Mouse (Mus musculus) liver, embryonic 13.5 days (tissue): ENCODE measurements around the gene Mynn. TPM values are rescaled to one million over a fixed set of nuclear protein-coding genes. Genes with fewer than 3 reads are reported as not detected.
A peak's percentile ranks its signal among the peaks of the same experiment; 100 is the strongest.

Experiments
- ATAC-seq: fragments of 200-750 bp; cut with Nextera tagmentation; 2 replicates; pipeline ENCODE4 v1.8.0; 2017; ENCODE audit warnings: low read depth, mild to moderate bottlenecking, moderate number of reproducible peaks, moderate library complexity
- DNase-seq: peaks from one replicate; pipeline ENCODE4 v3.0.0; 2022
- H3K27ac ChIP-seq: fragments of 300-500 bp; sonication (generic); 2 replicates; pipeline ENCODE4 v1.5.1; 2015; ENCODE audit warnings: moderate library complexity, mild to moderate bottlenecking, inconsistent platforms
- H3K27me3 ChIP-seq: fragments of 300-500 bp; sonication (generic); 2 replicates; pipeline ENCODE4 v1.6.1; 2015; ENCODE audit warnings: mild to moderate bottlenecking, inconsistent platforms
- H3K36me3 ChIP-seq: fragments of 300-500 bp; sonication (generic); 2 replicates; pipeline ENCODE4 v1.6.1; 2015; ENCODE audit warnings: mild to moderate bottlenecking, inconsistent platforms
- H3K4me1 ChIP-seq: fragments of 300-500 bp; sonication (generic); replicated peaks from 2 replicates; pipeline ENCODE4 v1.6.1; 2015; ENCODE audit warnings: inconsistent platforms
- H3K4me2 ChIP-seq: fragments of 300-500 bp; sonication (generic); 2 replicates; pipeline ENCODE4 v1.6.1; 2015; ENCODE audit warnings: inconsistent platforms, mild to moderate bottlenecking, moderate library complexity
- H3K4me3 ChIP-seq: fragments of 300-500 bp; sonication (generic); replicated peaks from 2 replicates; pipeline ENCODE4 v1.5.1; 2015; ENCODE audit warnings: mild to moderate bottlenecking, inconsistent platforms
- H3K9ac ChIP-seq: fragments of 300-500 bp; sonication (generic); 2 replicates; pipeline ENCODE4 v1.6.1; 2015; ENCODE audit warnings: mild to moderate bottlenecking, inconsistent platforms
- H3K9me3 ChIP-seq: fragments of 300-500 bp; sonication (generic); replicated peaks from 2 replicates; pipeline ENCODE4 v1.6.1; 2016; ENCODE audit warnings: inconsistent platforms
- WGBS: fragments of 180-500 bp; shearing (Covaris S2); methylation state at CpG from one replicate; pipeline ENCODE4 v1.1.7; 2015; ENCODE audit not compliant: insufficient replicate concordance; 5-methylcytosine and 5-hydroxymethylcytosine counted together
- polyA plus RNA-seq: library from polyadenylated mRNA; unstranded; fragments of >200 nt; fragmentation: Nextera tagmentation; extraction: Ambion mirVana; gene quantifications from 2 replicates; pipeline ENCODE4 v1.2.1, GENCODE M21; 2015

Gene Mynn
- polyA plus RNA-seq, 1 experiment from 2014 or later, result 13.8 TPM

DNA sequence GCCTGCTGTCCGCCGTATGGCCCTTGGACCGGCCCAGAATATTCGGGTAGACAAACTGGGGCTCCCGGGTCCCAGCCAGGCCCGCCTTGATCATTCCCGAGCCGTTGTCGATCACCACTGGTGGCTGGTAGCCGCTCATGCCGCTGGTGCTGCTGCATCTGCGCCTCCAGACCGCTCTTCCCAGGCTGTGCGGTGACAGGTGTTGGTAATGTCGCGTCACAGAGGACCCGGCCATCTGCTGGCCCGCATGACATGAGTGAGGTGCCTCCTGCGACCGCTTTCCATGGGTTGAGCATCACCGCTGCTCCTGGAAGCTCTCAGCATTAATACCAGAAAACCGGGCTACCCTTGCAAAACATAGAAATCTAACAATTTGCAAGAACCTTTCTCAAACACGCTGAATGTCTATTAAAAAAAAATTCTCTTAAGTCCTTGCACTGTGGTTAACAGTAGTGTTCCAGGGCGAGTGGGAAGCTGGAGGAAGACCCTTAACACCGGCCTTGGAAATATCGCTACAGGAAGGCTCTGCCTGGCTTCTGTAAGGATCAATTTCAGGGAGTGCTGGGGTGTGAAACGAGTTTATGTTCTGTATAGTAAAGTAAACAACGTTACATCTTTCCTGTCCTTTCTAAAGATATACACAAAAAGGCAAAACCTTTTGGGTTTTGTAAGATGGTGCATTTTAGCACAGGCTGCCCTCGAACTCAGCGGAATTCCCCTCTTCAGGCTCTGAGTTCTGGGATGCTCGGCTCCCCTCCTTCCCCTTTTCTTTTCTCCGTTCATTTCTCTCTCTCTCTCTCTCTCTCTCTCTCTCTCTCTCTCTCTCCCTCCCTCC is 1.9 kb upstream of the Mynn start, which contains the start of gene Actrt3:
Actrt3 (minus strand) TSS at position 229 of the 835 bp plus-strand sequence.
- H3K4me1 ChIP-seq, result peaks cover 41% of the 10 kb centered on the region
- peak within 1 kb of the TSS; percentile 83 for H3K4me3 ChIP-seq
- no peaks in the 10 kb centered on the region for H3K9me3 ChIP-seq
- 2% methylated on average over 32 of the region's 32 CpGs for WGBS
- H3K36me3 ChIP-seq, result peaks cover 9% of the 10 kb centered on the region
- H3K27ac ChIP-seq, result peak within 1 kb of the TSS; percentile 75
- ATAC-seq (no peak), DNase-seq (peak; percentile 26)
- peak within 1 kb of the TSS; percentile 91 for H3K4me2 ChIP-seq
- peak within 1 kb of the TSS; percentile 76 for H3K9ac ChIP-seq
- H3K27me3 ChIP-seq, result peaks cover 41% of the 10 kb centered on the region

DNA sequence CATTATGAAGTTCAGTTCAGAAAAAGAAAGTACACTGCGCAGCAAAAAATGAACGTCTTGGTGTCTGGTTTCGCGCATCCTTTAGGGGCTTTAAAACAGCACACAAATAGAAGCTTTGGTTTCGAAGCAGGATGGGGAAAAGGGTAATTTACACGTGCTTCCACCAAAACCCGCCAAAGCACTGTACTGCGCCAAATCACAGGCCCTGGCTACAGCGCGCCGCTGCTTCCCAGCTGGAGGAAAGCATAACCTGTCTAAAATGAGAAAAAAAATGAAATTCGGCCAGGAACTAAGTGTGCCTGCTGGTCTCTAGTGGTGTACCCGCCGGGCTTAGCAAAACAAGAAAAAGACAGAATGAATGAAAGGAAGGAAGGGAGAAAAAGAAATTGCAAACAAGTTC is 1.1 kb upstream of the Mynn start:
- no peak for DNase-seq
- Histone ChIP-seq H3K4me2 (peak overlapping the region; percentile 91), H3K36me3 (peaks cover 13% of the 10 kb centered on the region), H3K4me3 (peak overlapping the region; percentile 83), H3K27me3 (peaks cover 33% of the 10 kb centered on the region), H3K9ac (peak overlapping the region; percentile 76), H3K4me1 (peaks cover 33% of the 10 kb centered on the region), H3K9me3 (no peaks in the 10 kb centered on the region), H3K27ac (peak overlapping the region; percentile 75)
- under 1% methylated on average over 14 of the region's 14 CpGs for WGBS
- ATAC-seq, result no peak

DNA sequence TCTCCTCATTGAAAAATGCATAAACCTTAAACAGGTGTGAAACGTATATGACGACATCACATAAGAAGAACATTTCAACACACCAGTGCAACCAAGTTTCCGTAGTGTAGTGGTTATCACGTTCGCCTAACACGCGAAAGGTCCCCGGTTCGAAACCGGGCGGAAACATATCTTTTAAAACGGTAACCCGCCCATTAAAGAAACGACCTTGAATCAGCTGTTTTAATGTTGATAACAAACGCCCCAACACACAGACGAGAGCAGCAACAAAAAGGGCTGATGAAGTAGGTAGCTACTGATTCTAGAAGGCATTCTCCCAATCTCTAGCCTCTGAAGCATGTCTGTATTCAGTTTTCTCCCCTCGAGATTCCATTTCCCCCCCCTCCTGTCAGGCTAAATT is 690 bp upstream of the Mynn start:
- Histone ChIP-seq H3K27me3 (peaks cover 28% of the 10 kb centered on the region), H3K36me3 (peaks cover 18% of the 10 kb centered on the region), H3K4me3 (peak overlapping the region; percentile 83), H3K9ac (peak overlapping the region; percentile 62), H3K27ac (peak overlapping the region; percentile 98), H3K4me2 (peak overlapping the region; percentile 91), H3K9me3 (no peaks in the 10 kb centered on the region), H3K4me1 (peaks cover 29% of the 10 kb centered on the region)
- peak; percentile 84 for DNase-seq
- peak; percentile 47 for ATAC-seq
- WGBS, result under 1% methylated on average over 17 of the region's 17 CpGs

DNA sequence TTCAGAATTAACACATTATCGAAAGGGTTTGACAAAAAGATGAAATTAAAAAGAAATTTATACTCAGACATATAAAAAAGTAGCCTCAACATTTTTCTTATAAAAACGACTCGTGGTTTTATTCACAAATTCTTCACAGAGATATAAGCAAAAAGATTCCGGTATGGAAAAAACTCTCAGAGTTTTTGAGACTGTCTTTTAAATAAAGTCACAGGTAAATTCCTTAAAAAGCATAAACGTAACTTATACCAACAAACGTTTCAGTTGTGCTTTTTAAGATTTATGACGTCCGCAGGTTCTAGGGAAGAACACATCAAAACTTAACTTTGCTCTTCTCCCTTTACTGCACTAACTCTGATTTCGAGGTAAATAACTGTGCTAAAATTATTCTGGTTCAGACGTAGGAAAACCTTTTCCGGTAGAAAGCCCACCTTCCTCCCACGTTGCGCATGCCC is 228 bp upstream of the Mynn start:
- Histone ChIP-seq H3K4me1 (peaks cover 29% of the 10 kb centered on the region), H3K4me3 (peak overlapping the region; percentile 83), H3K36me3 (peaks cover 21% of the 10 kb centered on the region), H3K9ac (peak overlapping the region; percentile 88), H3K9me3 (no peaks in the 10 kb centered on the region), H3K4me2 (peak overlapping the region; percentile 91), H3K27me3 (peaks cover 24% of the 10 kb centered on the region), H3K27ac (peak overlapping the region; percentile 98)
- ATAC-seq (no peak), DNase-seq (no peak)
- WGBS, result under 1% methylated on average over 13 of the region's 13 CpGs

DNA sequence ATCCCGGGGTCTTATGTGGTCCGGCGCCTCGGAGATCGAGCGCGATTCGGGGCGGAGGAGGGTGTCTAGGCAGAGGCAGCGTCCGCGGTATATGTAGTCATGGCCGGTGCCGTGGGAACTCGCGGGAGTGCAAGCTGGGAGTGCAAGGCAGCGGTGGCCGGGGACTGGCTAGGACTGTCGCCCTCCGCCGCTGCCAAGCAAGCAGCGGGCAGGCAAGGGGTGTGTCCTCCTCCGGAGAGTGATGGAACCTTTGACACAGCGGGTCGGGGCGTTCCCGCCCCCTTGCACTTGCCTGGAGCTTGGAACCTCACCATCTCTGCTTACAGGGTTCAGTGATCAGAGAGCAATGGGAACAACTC is 854 bp downstream of the Mynn start:
- 0% methylated on average over 27 of the region's 27 CpGs for WGBS
- H3K4me3 ChIP-seq, result peak overlapping the region; percentile 83
- peak overlapping the region; percentile 79 for H3K4me2 ChIP-seq
- no peaks in the 10 kb centered on the region for H3K9me3 ChIP-seq
- peak; percentile 75 for ATAC-seq
- H3K4me1 ChIP-seq, result peaks cover 29% of the 10 kb centered on the region
- peak overlapping the region; percentile 88 for H3K9ac ChIP-seq
- peak; percentile 77 for DNase-seq
- H3K27me3 ChIP-seq, result peaks cover 18% of the 10 kb centered on the region
- H3K36me3 ChIP-seq, result peaks cover 29% of the 10 kb centered on the region
- H3K27ac ChIP-seq, result peak overlapping the region; percentile 98

DNA sequence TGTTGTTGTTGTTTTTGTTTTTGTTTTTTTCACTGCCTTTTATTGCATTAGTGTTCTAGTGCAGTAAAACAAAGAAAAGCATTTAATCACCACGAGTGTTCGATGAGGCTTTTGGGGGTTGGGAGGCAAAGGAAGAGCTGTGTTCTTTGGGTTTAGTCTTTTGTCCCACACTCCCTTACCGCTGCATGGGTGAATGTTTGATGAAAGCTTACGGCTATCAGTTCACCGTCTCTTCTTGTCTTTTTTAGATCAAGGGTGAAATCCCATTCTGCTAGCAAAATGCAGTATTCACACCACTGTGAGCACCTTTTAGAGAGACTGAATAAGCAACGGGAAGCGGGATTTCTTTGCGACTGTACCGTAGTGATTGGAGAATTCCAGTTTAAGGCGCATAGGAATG is 1.4 kb downstream of the Mynn start:
- Histone ChIP-seq H3K27me3 (peaks cover 13% of the 10 kb centered on the region), H3K9ac (peak overlapping the region; percentile 88), H3K9me3 (no peaks in the 10 kb centered on the region), H3K4me3 (peak overlapping the region; percentile 83), H3K27ac (peak overlapping the region; percentile 98), H3K4me1 (peaks cover 29% of the 10 kb centered on the region), H3K4me2 (peak overlapping the region; percentile 79), H3K36me3 (peaks cover 35% of the 10 kb centered on the region)
- ATAC-seq (no peak), DNase-seq (no peak)
- 49% methylated on average over 10 of the region's 10 CpGs for WGBS

DNA sequence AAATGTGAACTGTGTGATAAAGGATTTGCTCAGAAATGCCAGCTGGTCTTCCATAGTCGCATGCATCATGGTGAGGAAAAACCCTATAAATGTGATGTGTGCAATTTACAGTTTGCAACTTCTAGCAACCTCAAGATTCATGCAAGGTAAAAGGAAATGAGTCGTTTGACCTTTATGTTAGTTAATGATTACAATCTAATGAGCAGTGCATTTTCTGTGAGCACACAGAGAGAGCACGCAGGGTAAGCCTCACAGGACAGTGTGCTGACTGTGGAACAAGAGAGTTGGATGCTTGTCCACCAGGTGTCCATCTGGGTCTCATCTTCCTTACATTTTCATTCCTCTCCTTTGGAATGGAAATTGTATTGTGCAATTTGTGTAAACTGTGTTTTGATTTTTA is 7.1 kb downstream of the Mynn start:
- no peak overlapping the region for H3K4me2 ChIP-seq
- 75% methylated on average over 3 of the region's 3 CpGs for WGBS
- no peak overlapping the region for H3K4me3 ChIP-seq
- no peak for ATAC-seq
- H3K27me3 ChIP-seq, result no peaks in the 10 kb centered on the region
- peaks cover 78% of the 10 kb centered on the region for H3K36me3 ChIP-seq
- no peaks in the 10 kb centered on the region for H3K9me3 ChIP-seq
- DNase-seq, result no peak
- peaks cover 12% of the 10 kb centered on the region for H3K4me1 ChIP-seq
- no peak overlapping the region for H3K27ac ChIP-seq
- H3K9ac ChIP-seq, result no peak overlapping the region

DNA sequence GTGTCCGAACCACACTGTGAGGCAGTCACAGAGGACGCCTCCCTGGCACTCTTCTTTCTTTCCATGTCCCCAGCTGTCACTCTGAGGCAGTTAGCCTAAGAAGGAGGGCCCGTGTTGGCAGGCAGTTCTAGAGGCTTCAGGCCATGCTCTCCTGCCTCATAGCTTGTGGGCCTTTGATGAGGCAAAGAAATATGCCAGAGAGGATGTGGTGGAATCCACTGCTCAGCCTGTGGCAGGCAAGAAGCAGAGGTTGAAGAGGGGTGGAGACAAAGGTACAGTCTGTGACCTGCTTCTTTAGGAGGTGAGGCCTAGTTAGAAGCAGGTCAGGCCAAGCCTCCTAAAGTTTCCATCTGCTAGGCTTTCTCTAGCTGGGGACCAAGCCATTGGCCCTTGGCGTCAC is 9.1 kb downstream of the Mynn start:
- H3K4me1 ChIP-seq, result 0 out of 2 replicates have a peak, but pooled peaks cover 3% of the 10 kb centered on the region
- H3K27me3 ChIP-seq, result no peaks in the 10 kb centered on the region
- no peak overlapping the region for H3K9ac ChIP-seq
- no peak overlapping the region for H3K4me3 ChIP-seq
- H3K27ac ChIP-seq, result no peak overlapping the region
- ATAC-seq (no peak), DNase-seq (no peak)
- H3K9me3 ChIP-seq, result no peaks in the 10 kb centered on the region
- H3K36me3 ChIP-seq, result peaks cover 80% of the 10 kb centered on the region
- 82% methylated on average over 4 of the region's 4 CpGs for WGBS
- H3K4me2 ChIP-seq, result no peak overlapping the region

DNA sequence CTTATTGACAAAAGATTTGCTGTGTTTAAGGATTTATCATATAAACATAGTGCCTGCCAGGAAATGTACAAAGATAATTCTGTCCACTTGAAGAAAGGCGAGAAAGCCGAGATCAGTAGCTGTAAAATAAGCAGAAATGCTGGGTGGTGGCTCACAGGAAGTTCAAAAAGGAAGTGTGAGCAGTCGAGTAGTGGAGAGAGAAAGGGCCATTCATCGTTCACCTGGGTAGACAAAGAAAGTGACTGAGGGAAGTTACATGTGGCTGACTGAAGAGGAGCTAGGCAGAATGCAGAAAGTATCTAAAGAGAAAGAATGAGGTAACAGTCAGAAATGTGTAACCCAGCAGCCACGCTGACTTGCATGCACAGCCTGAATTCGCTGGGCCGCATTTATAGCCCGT is 18.3 kb downstream of the Mynn start:
- H3K27me3 ChIP-seq, result no peaks in the 10 kb centered on the region
- no peak overlapping the region; the same call in 1 of the 2 replicates for H3K27ac ChIP-seq
- H3K9ac ChIP-seq, result no peak overlapping the region
- H3K9me3 ChIP-seq, result no peaks in the 10 kb centered on the region
- DNase-seq (no peak), ATAC-seq (no peak)
- no peak overlapping the region for H3K4me2 ChIP-seq
- H3K36me3 ChIP-seq, result peaks cover 45% of the 10 kb centered on the region
- no peak overlapping the region for H3K4me3 ChIP-seq
- 51% methylated on average over 8 of the region's 8 CpGs for WGBS
- peaks cover 7% of the 10 kb centered on the region; the same call in 1 of the 2 replicates for H3K4me1 ChIP-seq

DNA sequence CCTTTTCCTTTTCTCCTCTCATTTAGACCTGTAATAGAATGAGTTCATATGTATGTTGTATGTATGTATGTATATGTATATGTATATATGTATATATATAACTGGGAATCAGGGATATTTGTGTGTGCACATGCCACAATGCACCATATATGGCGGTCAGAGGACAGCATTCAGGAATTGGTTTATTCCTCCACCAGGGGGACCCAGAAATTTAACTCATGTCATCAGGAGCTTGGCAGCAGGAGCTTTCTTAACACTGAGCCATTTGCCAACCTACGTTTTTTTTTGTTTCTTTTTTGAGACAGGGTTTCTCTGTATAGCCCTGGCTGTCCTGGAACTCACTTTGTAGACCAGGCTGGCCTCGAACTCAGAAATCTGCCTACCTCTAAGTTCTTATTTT is 31.8 kb downstream of the Mynn start:
- H3K9me3 ChIP-seq, result no peaks in the 10 kb centered on the region
- 34% methylated on average over 3 of the region's 3 CpGs for WGBS
- no peak for ATAC-seq
- H3K36me3 ChIP-seq, result no peaks in the 10 kb centered on the region
- no peak overlapping the region for H3K4me3 ChIP-seq
- H3K4me2 ChIP-seq, result no peak overlapping the region
- H3K4me1 ChIP-seq, result no peaks in the 10 kb centered on the region
- no peak overlapping the region for H3K9ac ChIP-seq
- no peak for DNase-seq
- H3K27me3 ChIP-seq, result no peaks in the 10 kb centered on the region
- H3K27ac ChIP-seq, result no peak overlapping the region

DNA sequence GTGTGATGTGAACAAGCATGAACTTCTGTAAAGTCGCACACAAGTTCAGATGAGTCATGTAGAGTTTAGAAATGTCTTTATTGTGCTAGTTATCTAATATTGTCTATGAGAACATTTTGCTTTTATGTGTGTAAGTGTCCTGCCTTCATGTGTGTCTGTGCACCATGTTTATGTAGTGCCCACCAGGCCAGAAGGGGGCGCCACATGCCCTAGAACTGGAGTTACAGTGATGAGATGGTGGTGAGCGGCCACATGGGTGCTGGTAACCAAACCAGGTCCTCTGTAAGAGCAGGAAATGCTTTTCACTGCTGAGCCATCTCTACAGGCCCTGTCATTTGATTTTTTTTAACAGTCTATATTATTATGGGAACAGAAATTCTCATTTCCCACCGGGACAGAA is 33.8 kb downstream of the Mynn start:
- H3K27ac ChIP-seq, result no peak overlapping the region
- H3K4me1 ChIP-seq, result no peaks in the 10 kb centered on the region
- DNase-seq (no peak), ATAC-seq (no peak)
- no peak overlapping the region for H3K9ac ChIP-seq
- no peak overlapping the region for H3K4me2 ChIP-seq
- H3K27me3 ChIP-seq, result no peaks in the 10 kb centered on the region
- H3K9me3 ChIP-seq, result no peaks in the 10 kb centered on the region
- H3K4me3 ChIP-seq, result no peak overlapping the region
- 59% methylated on average over 4 of the region's 4 CpGs for WGBS
- H3K36me3 ChIP-seq, result no peaks in the 10 kb centered on the region

DNA sequence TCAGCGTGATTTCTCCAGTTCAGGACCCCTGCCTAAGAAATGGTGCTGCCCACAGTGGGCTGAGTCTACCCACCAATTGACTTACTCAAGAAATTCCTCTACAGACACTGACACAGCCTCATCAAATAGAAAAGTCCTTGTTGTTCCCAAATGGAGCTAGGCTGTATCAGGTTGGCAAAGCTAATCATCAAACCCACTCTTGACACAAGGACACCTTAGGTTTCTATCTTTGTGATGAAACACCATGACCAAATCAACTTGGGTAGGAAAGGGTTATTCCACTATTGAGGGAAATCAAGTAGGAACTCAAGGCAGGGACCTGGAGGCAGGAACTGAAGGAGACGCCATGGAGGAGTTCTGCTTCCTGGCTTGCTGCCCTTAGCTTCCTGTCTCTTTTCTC is 42.3 kb downstream of the Mynn start, which contains the start of gene Lrriq4:
Lrriq4 (plus strand) TSS at position 301 of the 400 bp plus-strand sequence.
- Histone ChIP-seq H3K4me3 (no peak within 1 kb of the TSS), H3K36me3 (no peaks in the 10 kb centered on the region), H3K4me2 (no peak within 1 kb of the TSS), H3K27ac (no peak within 1 kb of the TSS), H3K4me1 (peaks cover 6% of the 10 kb centered on the region; the same call in 1 of the 2 replicates), H3K9ac (no peak within 1 kb of the TSS), H3K9me3 (no peaks in the 10 kb centered on the region), H3K27me3 (peaks cover 22% of the 10 kb centered on the region)
- ATAC-seq, result no peak
- DNase-seq, result no peak
- 36% methylated on average over 2 of the region's 2 CpGs for WGBS
